Mouse (Mus musculus): Measurements from ENCODE around the gene Ttc28. TPM values are rescaled to one million over a fixed set of nuclear protein-coding genes. Genes with fewer than 3 reads are reported as not detected.

The Ttc28 gene
- polyA plus RNA-seq, 1 experiment from 2014 or later = 11.7 TPM

GRCm38 (mm10) chr5:111313833-111314232, 434.2 kb downstream of the Ttc28 start:
- no peaks in the 10 kb centered on the region for H3K9me3 ChIP-seq (replicated peaks; ENCODE audit: control insufficient read depth, low read length)
- 91% methylated on average over 9 of the region's 9 CpGs for WGBS
- no peak overlapping the region for H3K27ac ChIP-seq (replicated peaks; ENCODE audit: low read depth, low read length)

GRCm38 (mm10) chr5:111315061-111315460, 435.5 kb downstream of the Ttc28 start:
- no peaks in the 10 kb centered on the region for H3K27me3 ChIP-seq (ENCODE audit: control insufficient read depth, insufficient read depth, low read length)
- H3K36me3 ChIP-seq (replicated peaks; ENCODE audit: control insufficient read depth, insufficient read depth, low read depth, low read length) = no peaks in the 10 kb centered on the region
- no peak for DNase-seq (ENCODE audit: low spot score)
- no peak for ATAC-seq (replicated peaks; ENCODE audit: insufficient number of reproducible peaks, low FRiP score, low TSS enrichment, low read depth)
- no peak overlapping the region for H3K27ac ChIP-seq (replicated peaks; ENCODE audit: low read depth, low read length)
- H3K4me1 ChIP-seq (ENCODE audit: control insufficient read depth, insufficient read depth, low read length) = no peaks in the 10 kb centered on the region
- no peak overlapping the region for H3K9ac ChIP-seq (replicated peaks; ENCODE audit: low read length)
- H3K9me3 ChIP-seq (replicated peaks; ENCODE audit: control insufficient read depth, low read length) = no peaks in the 10 kb centered on the region
- 84% methylated on average over 6 of the region's 6 CpGs for WGBS
- no peak overlapping the region for H3K4me2 ChIP-seq (ENCODE audit: low read depth, low read length)
- H3K4me3 ChIP-seq (ENCODE audit: low read depth, low read length) = no peak overlapping the region

More at GRCm38 (mm10) chr5:111313833-111314232, 434.2 kb downstream of the Ttc28 start:
- Histone ChIP-seq H3K36me3 (replicated peaks; ENCODE audit: control insufficient read depth, insufficient read depth, low read depth, low read length) (no peaks in the 10 kb centered on the region), H3K4me1 (ENCODE audit: control insufficient read depth, insufficient read depth, low read length) (no peaks in the 10 kb centered on the region), H3K4me3 (ENCODE audit: low read depth, low read length) (no peak overlapping the region), H3K4me2 (ENCODE audit: low read depth, low read length) (no peak overlapping the region), H3K27me3 (ENCODE audit: control insufficient read depth, insufficient read depth, low read length) (no peaks in the 10 kb centered on the region), H3K9ac (replicated peaks; ENCODE audit: low read length) (no peak overlapping the region)
- DNase-seq (ENCODE audit: low spot score) (no peak), ATAC-seq (replicated peaks; ENCODE audit: insufficient number of reproducible peaks, low FRiP score, low TSS enrichment, low read depth) (no peak)

- no peaks in the 10 kb centered on the region for H3K9me3 ChIP-seq (replicated peaks; ENCODE audit: control insufficient read depth, low read length)
- ATAC-seq (replicated peaks; ENCODE audit: insufficient number of reproducible peaks, low FRiP score, low TSS enrichment, low read depth) (no peak), DNase-seq (ENCODE audit: low spot score) (no peak)
- no peak overlapping the region for H3K9ac ChIP-seq (replicated peaks; ENCODE audit: low read length)
- no peak overlapping the region for H3K4me2 ChIP-seq (ENCODE audit: low read depth, low read length)
- no peaks in the 10 kb centered on the region for H3K4me1 ChIP-seq (ENCODE audit: control insufficient read depth, insufficient read depth, low read length)
- no peak overlapping the region for H3K4me3 ChIP-seq (ENCODE audit: low read depth, low read length)
- no peaks in the 10 kb centered on the region for H3K27me3 ChIP-seq (ENCODE audit: control insufficient read depth, insufficient read depth, low read length)
- no peaks in the 10 kb centered on the region for H3K36me3 ChIP-seq (replicated peaks; ENCODE audit: control insufficient read depth, insufficient read depth, low read depth, low read length)
- no peak overlapping the region for H3K27ac ChIP-seq (replicated peaks; ENCODE audit: low read depth, low read length)
- 71% methylated on average over 3 of the region's 3 CpGs for WGBS
Observed at GRCm38 (mm10) chr5:111317526-111317925, 437.9 kb downstream of the Ttc28 start.

- WGBS = 61% methylated on average over 1 of the region's 1 CpGs
- ATAC-seq (replicated peaks; ENCODE audit: insufficient number of reproducible peaks, low FRiP score, low TSS enrichment, low read depth) = no peak
- no peak overlapping the region for H3K9ac ChIP-seq (replicated peaks; ENCODE audit: low read length)
Observed at GRCm38 (mm10) chr5:111318946-111319345, 439.3 kb downstream of the Ttc28 start.

GRCm38 (mm10) chr5:111325813-111326212, 446.2 kb downstream of the Ttc28 start:
- WGBS = 33% methylated on average over 1 of the region's 1 CpGs

More at GRCm38 (mm10) chr5:111318946-111319345, 439.3 kb downstream of the Ttc28 start:
- Histone ChIP-seq H3K27ac (replicated peaks; ENCODE audit: low read depth, low read length) (no peak overlapping the region), H3K27me3 (ENCODE audit: control insufficient read depth, insufficient read depth, low read length) (no peaks in the 10 kb centered on the region), H3K4me3 (ENCODE audit: low read depth, low read length) (no peak overlapping the region), H3K36me3 (replicated peaks; ENCODE audit: control insufficient read depth, insufficient read depth, low read depth, low read length) (no peaks in the 10 kb centered on the region), H3K4me1 (ENCODE audit: control insufficient read depth, insufficient read depth, low read length) (no peaks in the 10 kb centered on the region), H3K9me3 (replicated peaks; ENCODE audit: control insufficient read depth, low read length) (no peaks in the 10 kb centered on the region), H3K4me2 (ENCODE audit: low read depth, low read length) (no peak overlapping the region)
- no peak for DNase-seq (ENCODE audit: low spot score)

GRCm38 (mm10) chr5:111327420-111327819, 447.8 kb downstream of the Ttc28 start:
- H3K4me3 ChIP-seq (ENCODE audit: low read depth, low read length) = no peak overlapping the region
- no peak for ATAC-seq (replicated peaks; ENCODE audit: insufficient number of reproducible peaks, low FRiP score, low TSS enrichment, low read depth)
- H3K9ac ChIP-seq (replicated peaks; ENCODE audit: low read length) = no peak overlapping the region
- H3K27me3 ChIP-seq (ENCODE audit: control insufficient read depth, insufficient read depth, low read length) = no peaks in the 10 kb centered on the region
- no peaks in the 10 kb centered on the region for H3K9me3 ChIP-seq (replicated peaks; ENCODE audit: control insufficient read depth, low read length)
- H3K4me1 ChIP-seq (ENCODE audit: control insufficient read depth, insufficient read depth, low read length) = no peaks in the 10 kb centered on the region
- no peaks in the 10 kb centered on the region; the same call in 1 of the 2 replicates for H3K36me3 ChIP-seq (replicated peaks; ENCODE audit: control insufficient read depth, insufficient read depth, low read depth, low read length)
- no peak overlapping the region for H3K27ac ChIP-seq (replicated peaks; ENCODE audit: low read depth, low read length)
- WGBS = 84% methylated on average over 7 of the region's 7 CpGs
- DNase-seq (ENCODE audit: low spot score) = no peak
- no peak overlapping the region for H3K4me2 ChIP-seq (ENCODE audit: low read depth, low read length)

More at GRCm38 (mm10) chr5:111325813-111326212, 446.2 kb downstream of the Ttc28 start:
- no peaks in the 10 kb centered on the region for H3K27me3 ChIP-seq (ENCODE audit: control insufficient read depth, insufficient read depth, low read length)
- no peak overlapping the region for H3K27ac ChIP-seq (replicated peaks; ENCODE audit: low read depth, low read length)
- no peaks in the 10 kb centered on the region for H3K4me1 ChIP-seq (ENCODE audit: control insufficient read depth, insufficient read depth, low read length)
- H3K36me3 ChIP-seq (replicated peaks; ENCODE audit: control insufficient read depth, insufficient read depth, low read depth, low read length) = no peaks in the 10 kb centered on the region; the same call in 1 of the 2 replicates
- no peak overlapping the region for H3K9ac ChIP-seq (replicated peaks; ENCODE audit: low read length)
- H3K9me3 ChIP-seq (replicated peaks; ENCODE audit: control insufficient read depth, low read length) = no peaks in the 10 kb centered on the region
- ATAC-seq (replicated peaks; ENCODE audit: insufficient number of reproducible peaks, low FRiP score, low TSS enrichment, low read depth) (no peak), DNase-seq (ENCODE audit: low spot score) (no peak)
- no peak overlapping the region for H3K4me2 ChIP-seq (ENCODE audit: low read depth, low read length)
- H3K4me3 ChIP-seq (ENCODE audit: low read depth, low read length) = no peak overlapping the region

- peak overlapping the region; percentile 74 for H3K9ac ChIP-seq (replicated peaks; ENCODE audit: low read length)
- H3K4me3 ChIP-seq (ENCODE audit: low read depth, low read length) = peak overlapping the region; percentile 96
- H3K27me3 ChIP-seq (ENCODE audit: control insufficient read depth, insufficient read depth, low read length) = no peaks in the 10 kb centered on the region
- peak overlapping the region; percentile 78 for H3K27ac ChIP-seq (replicated peaks; ENCODE audit: low read depth, low read length)
- peak overlapping the region; percentile 61 for H3K4me2 ChIP-seq (ENCODE audit: low read depth, low read length)
- no peaks in the 10 kb centered on the region for H3K4me1 ChIP-seq (ENCODE audit: control insufficient read depth, insufficient read depth, low read length)
- WGBS = 25% methylated on average over 10 of the region's 10 CpGs
- DNase-seq (ENCODE audit: low spot score) (no peak), ATAC-seq (replicated peaks; ENCODE audit: insufficient number of reproducible peaks, low FRiP score, low TSS enrichment, low read depth) (no peak; the same call in 1 of the 2 replicates)
- no peaks in the 10 kb centered on the region; the same call in 1 of the 2 replicates for H3K36me3 ChIP-seq (replicated peaks; ENCODE audit: control insufficient read depth, insufficient read depth, low read depth, low read length)
- no peaks in the 10 kb centered on the region for H3K9me3 ChIP-seq (replicated peaks; ENCODE audit: control insufficient read depth, low read length)
Observed at GRCm38 (mm10) chr5:111329782-111330416, 450.3 kb downstream of the Ttc28 start.

- Histone ChIP-seq H3K4me2 (ENCODE audit: low read depth, low read length) (peak within 1 kb of the TSS; percentile 61), H3K4me3 (ENCODE audit: low read depth, low read length) (peak within 1 kb of the TSS; percentile 96), H3K9me3 (replicated peaks; ENCODE audit: control insufficient read depth, low read length) (no peaks in the 10 kb centered on the region), H3K9ac (replicated peaks; ENCODE audit: low read length) (peak within 1 kb of the TSS; percentile 95), H3K27me3 (ENCODE audit: control insufficient read depth, insufficient read depth, low read length) (no peaks in the 10 kb centered on the region), H3K36me3 (replicated peaks; ENCODE audit: control insufficient read depth, insufficient read depth, low read depth, low read length) (no peaks in the 10 kb centered on the region; the same call in 1 of the 2 replicates), H3K4me1 (ENCODE audit: control insufficient read depth, insufficient read depth, low read length) (no peaks in the 10 kb centered on the region), H3K27ac (replicated peaks; ENCODE audit: low read depth, low read length) (peak within 1 kb of the TSS; percentile 78)
- DNase-seq (ENCODE audit: low spot score) (peak; percentile 99), ATAC-seq (replicated peaks; ENCODE audit: insufficient number of reproducible peaks, low FRiP score, low TSS enrichment, low read depth) (peak; percentile 98)
- WGBS = under 1% methylated on average over 77 of the region's 78 CpGs
Observed at GRCm38 (mm10) chr5:111330417-111331098, 451.0 kb downstream of the Ttc28 start, which contains the start of gene Pitpnb. Gene Pitpnb (plus strand): TSS chr5:111330763.

Data from embryonic facial prominence, embryonic 11.5 days (tissue).